In the genomic region with DNA sequence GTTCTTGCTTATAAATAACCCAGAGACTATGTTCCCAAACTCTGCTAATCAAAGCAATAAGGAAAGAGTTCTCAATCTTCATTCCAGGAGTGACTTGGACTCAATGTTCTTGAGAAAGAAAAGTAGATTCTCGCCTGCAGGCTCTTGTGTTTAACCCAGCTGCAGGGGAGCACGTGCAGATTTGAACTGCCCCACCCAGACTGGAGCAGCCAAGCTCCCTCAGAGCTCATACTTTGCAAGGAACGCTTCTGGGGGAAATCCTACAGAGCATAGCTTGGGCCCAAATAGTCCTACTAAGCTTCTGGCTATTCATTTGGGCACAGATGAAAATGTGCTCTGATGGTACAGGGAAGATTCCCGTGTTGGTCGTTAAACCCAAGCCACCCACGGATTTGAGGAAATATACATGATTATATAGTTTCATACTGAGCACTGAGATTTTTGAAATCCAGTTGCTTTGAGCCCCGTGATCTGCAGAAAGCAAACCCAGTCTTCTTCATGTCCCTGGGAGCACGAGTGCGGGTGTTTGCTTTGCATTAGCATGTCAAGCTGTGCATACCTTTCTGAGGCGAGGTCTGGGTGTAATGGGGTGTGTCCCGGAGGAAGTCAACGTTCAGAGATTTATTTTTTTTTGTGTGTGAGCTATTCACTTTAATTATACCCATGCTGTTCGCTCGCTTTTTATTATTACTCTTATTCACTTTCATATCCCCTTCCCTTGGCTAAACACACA, we compare ENCODE assay signal across 12 mouse cellular contexts.
DNase-seq lines count a peak whose midpoint lies in the region; ATAC-seq and TF ChIP-seq lines count a peak whose summit lies in the region.
"Had no signal": no experiment of that assay in that cellular context is flagged by ENCODE, and none has a peak within 500 bp of the region (broad histone marks: within the 10 kb centered on the region; RNA-seq: fewer than 3 reads in every experiment).

No protein-coding gene starts in this region.

- no peaks in the 10 kb centered on the region for H3K36me3 ChIP-seq in kidney, postnatal 0 days (ENCODE audit: insufficient read depth, low read length)
- H3K36me3 ChIP-seq in myocyte (ENCODE audit: control insufficient read depth, insufficient read depth): no peaks in the 10 kb centered on the region
- H3K36me3 ChIP-seq: midbrain, embryonic 10.5 days had no signal

- no peak overlapping the region for H3K27ac ChIP-seq in kidney, postnatal 0 days
- H3K27ac ChIP-seq: midbrain, embryonic 10.5 days had no signal

- H3K79me2 ChIP-seq in myocyte (ENCODE audit: control insufficient read depth, insufficient read depth): no peaks in the 10 kb centered on the region

- H3K9ac ChIP-seq in kidney, postnatal 0 days (ENCODE audit: low read depth, low read length): no peak overlapping the region

- peak; percentile 43; the same call in 1 of the 2 replicates for ATAC-seq in kidney, postnatal 0 days (replicated peaks; ENCODE audit: low FRiP score, low read depth)
- no peak for ATAC-seq in frontal cortex, adult (ENCODE audit: low TSS enrichment)

- peak; percentile 35 for DNase-seq in kidney, postnatal 0 days (ENCODE audit: low spot score)
- no peak for DNase-seq in kidney, adult 11 months
- peak; percentile 29 for DNase-seq in WW6 (ENCODE audit: low read depth, low spot score)
- DNase-seq in kidney, postnatal 10 days: peak; percentile 20
- DNase-seq in adrenal gland, postnatal 25 days: no peak
- DNase-seq: adrenal gland, postnatal 14 days; cerebellum, adult 18-20 months; liver; right cerebral cortex, postnatal 25 days had no signal

- peak overlapping the region; percentile 38 for H3K4me2 ChIP-seq in kidney, postnatal 0 days (ENCODE audit: low read length)
- peak overlapping the region; percentile 3 for H3K4me2 ChIP-seq in myocyte (ENCODE audit: low read depth)

- no peaks in the 10 kb centered on the region for H3K4me1 ChIP-seq in kidney, postnatal 0 days (replicated peaks; ENCODE audit: insufficient read depth, low read length)
- H3K4me1 ChIP-seq: midbrain, embryonic 10.5 days had no signal

- TF ChIP-seq CTCF in kidney, postnatal 0 days (IDR thresholded peaks at IDR 0.05; ENCODE audit: low read depth): no peak

- 43% methylated on average over 14 of the region's 14 CpGs for WGBS in kidney, postnatal 0 days

- no peak for TF ChIP-seq POLR2A in myocyte (IDR thresholded peaks at IDR 0.05; ENCODE audit: insufficient read length, low read depth)

- H3K4me3 ChIP-seq in kidney, postnatal 0 days (replicated peaks; ENCODE audit: low read depth, low read length): no peak overlapping the region
- no peak overlapping the region for H3K4me3 ChIP-seq in myocyte
- H3K4me3 ChIP-seq: midbrain, embryonic 10.5 days had no signal

- H3K27me3 ChIP-seq in kidney, postnatal 0 days (ENCODE audit: insufficient read depth, low read length): no peaks in the 10 kb centered on the region
- no peaks in the 10 kb centered on the region for H3K27me3 ChIP-seq in myocyte (ENCODE audit: control insufficient read depth, insufficient read depth, insufficient read length)

- H3ac ChIP-seq in myocyte (ENCODE audit: control insufficient read depth, insufficient read length): no peak overlapping the region

- H3K9me3 ChIP-seq in kidney, postnatal 0 days (replicated peaks; ENCODE audit: low read length): no peaks in the 10 kb centered on the region
- H3K9me3 ChIP-seq: midbrain, embryonic 10.5 days had no signal

TF ChIP-seq in myocyte, 11 proteins besides CTCF, POLR2A, EP300 and RAD21:
- TF ChIP-seq TCF3 (IDR thresholded peaks at IDR 0.05; ENCODE audit: insufficient read length, low read depth): no peak
- no peak for TF ChIP-seq MYOG (IDR thresholded peaks at IDR 0.05; ENCODE audit: control insufficient read depth in 1 of 3, insufficient read depth in 1 of 3, insufficient read length in 2 of 3, low read depth in 2 of 3)

Comparison
In these comparisons a context has a peak if more than half of its experiments do, and no peak if none do; other contexts are left out.
1. DNase-seq: peak in kidney, postnatal 0 days (single experiment), WW6 (single experiment) and kidney, postnatal 10 days (single experiment); none in kidney, adult 11 months (single experiment) and adrenal gland, postnatal 25 days (single experiment).